Mouse (Mus musculus) thymus, adult 2 months (tissue): ENCODE results near the gene Iqsec2. TPM values are rescaled to one million over a fixed set of nuclear protein-coding genes. Genes with fewer than 3 reads are reported as not detected.
"Not testable (repeated sequence)": the region's sequence is repeated elsewhere in the genome, so short reads cannot be mapped to it uniquely, and the experiment has no call there.

ENCODE experiments used
- DNase-seq: peaks from one replicate; pipeline ENCODE4 v3.0.0; 2021
- H3K27ac ChIP-seq: fragments of 200-500 bp; 2 replicates; pipeline ENCODE4 v1.5.1; 2012; ENCODE audit warnings: low read length, control low read depth; ENCODE audit not compliant: control insufficient read depth, insufficient read depth
- H3K27me3 ChIP-seq: fragments of 200-500 bp; 2 replicates; pipeline ENCODE4 v1.6.1; 2012; ENCODE audit warnings: mild to moderate bottlenecking, low read length, moderate library complexity, mixed read lengths; ENCODE audit not compliant: control insufficient read depth, insufficient read depth
- H3K36me3 ChIP-seq: fragments of 200-500 bp; 2 replicates; pipeline ENCODE4 v1.6.1; 2012; ENCODE audit warnings: mild to moderate bottlenecking, low read length, moderate library complexity; ENCODE audit not compliant: control insufficient read depth, insufficient read depth
- H3K4me1 ChIP-seq: fragments of 200-500 bp; replicated peaks from 2 replicates; pipeline ENCODE4 v1.6.1; 2012; ENCODE audit warnings: low read length; ENCODE audit not compliant: control insufficient read depth, insufficient read depth
- H3K4me3 ChIP-seq: fragments of 200-500 bp; 2 replicates; pipeline ENCODE4 v1.5.1; 2012; ENCODE audit warnings: mild to moderate bottlenecking, low read length, control low read depth, moderate library complexity; ENCODE audit not compliant: control insufficient read depth, insufficient read depth
- CTCF ChIP-seq: fragments of 200-500 bp; IDR thresholded peaks from 2 replicates; pipeline ENCODE4 v1.5.1; 2012; ENCODE audit warnings: mild to moderate bottlenecking, control low read depth, low read length, moderate library complexity, borderline replicate concordance; ENCODE audit not compliant: control insufficient read depth, poor library complexity, insufficient read depth; ENCODE audit errors: extremely low read depth
- POLR2A ChIP-seq: fragments of 200-500 bp; IDR thresholded peaks from 2 replicates; pipeline ENCODE4 v1.6.1; 2012; ENCODE audit warnings: mild to moderate bottlenecking, low read length, control low read depth, moderate library complexity; ENCODE audit not compliant: control insufficient read depth, poor library complexity, insufficient read depth; ENCODE audit errors: extremely low read depth
- WGBS: fragments of 180-500 bp; shearing (Covaris S2); methylation state at CpG from one replicate; pipeline ENCODE4 v1.1.7; 2018; 5-methylcytosine and 5-hydroxymethylcytosine counted together
- polyA plus RNA-seq: library from polyadenylated mRNA; depleted of rRNA; stranded (reverse); fragments of >200 nt; gene quantifications from 2 replicates; pipeline ENCODE4 v1.2.3, GENCODE M21; 2012

Iqsec2 gene
- polyA plus RNA-seq, 1 experiment, result 9.7 TPM

GRCm38 (mm10) chrX:152221721-152222120 lies 77.7 kb downstream of the Iqsec2 start:
- Histone ChIP-seq H3K4me1 (no peaks in the 10 kb centered on the region), H3K4me3 (no peak overlapping the region), H3K27me3 (no peaks in the 10 kb centered on the region), H3K36me3 (no peaks in the 10 kb centered on the region), H3K27ac (no peak overlapping the region)
- WGBS, result 93% methylated on average over 4 of the region's 4 CpGs
- TF ChIP-seq CTCF (no peak), POLR2A (no peak)
- no peak for DNase-seq

GRCm38 (mm10) chrX:152222226-152222625 lies 78.2 kb downstream of the Iqsec2 start:
- TF ChIP-seq POLR2A, result no peak
- TF ChIP-seq CTCF, result no peak
- no peaks in the 10 kb centered on the region for H3K27me3 ChIP-seq
- no peaks in the 10 kb centered on the region for H3K36me3 ChIP-seq
- DNase-seq, result no peak
- no peaks in the 10 kb centered on the region for H3K4me1 ChIP-seq
- no peak overlapping the region for H3K27ac ChIP-seq
- H3K4me3 ChIP-seq, result no peak overlapping the region
- 91% methylated on average over 9 of the region's 9 CpGs for WGBS

- DNase-seq, result no peak
- H3K27ac ChIP-seq, result no peak overlapping the region
- no peaks in the 10 kb centered on the region for H3K36me3 ChIP-seq
- WGBS, result 75% methylated on average over 6 of the region's 6 CpGs
- H3K27me3 ChIP-seq, result no peaks in the 10 kb centered on the region
- H3K4me3 ChIP-seq, result no peak overlapping the region
- H3K4me1 ChIP-seq, result no peaks in the 10 kb centered on the region
- TF ChIP-seq POLR2A (no peak), CTCF (no peak)
Measured at GRCm38 (mm10) chrX:152223313-152223712, 79.2 kb downstream of the Iqsec2 start.

GRCm38 (mm10) chrX:152224280-152224679 lies 80.2 kb downstream of the Iqsec2 start:
- Histone ChIP-seq H3K4me3 (no peak overlapping the region), H3K4me1 (no peaks in the 10 kb centered on the region), H3K36me3 (no peaks in the 10 kb centered on the region), H3K27ac (no peak overlapping the region), H3K27me3 (no peaks in the 10 kb centered on the region)
- DNase-seq, result no peak
- WGBS, result 69% methylated on average over 5 of the region's 5 CpGs
- TF ChIP-seq CTCF (no peak), POLR2A (no peak)

GRCm38 (mm10) chrX:152232781-152233763 lies 89.0 kb downstream of the Iqsec2 start, which contains the start of gene Kdm5c:
Kdm5c (plus strand) TSS chrX:152233020.
- DNase-seq, result peak; percentile 84
- H3K27ac ChIP-seq, result peak within 1 kb of the TSS; percentile 63; the same call in 1 of the 2 replicates
- peaks cover 2% of the 10 kb centered on the region; the same call in 1 of the 2 replicates for H3K4me1 ChIP-seq
- no peaks in the 10 kb centered on the region for H3K27me3 ChIP-seq
- no peaks in the 10 kb centered on the region for H3K36me3 ChIP-seq
- WGBS, result under 1% methylated on average over 68 of the region's 69 CpGs
- TF ChIP-seq POLR2A (no peak), CTCF (no peak)
- peak within 1 kb of the TSS; percentile 99 for H3K4me3 ChIP-seq

- WGBS, result 6% methylated on average over 3 of the region's 3 CpGs
- H3K27me3 ChIP-seq, result no peaks in the 10 kb centered on the region
- H3K36me3 ChIP-seq, result peaks cover 7% of the 10 kb centered on the region
- no peak overlapping the region for H3K4me3 ChIP-seq
- DNase-seq, result no peak
- H3K27ac ChIP-seq, result no peak overlapping the region
- TF ChIP-seq POLR2A, result no peak
- TF ChIP-seq CTCF, result no peak
- H3K4me1 ChIP-seq, result peaks cover 2% of the 10 kb centered on the region; the same call in 1 of the 2 replicates
Measured at GRCm38 (mm10) chrX:152234125-152234524, 90.1 kb downstream of the Iqsec2 start.

- no peak for DNase-seq
- peaks cover 2% of the 10 kb centered on the region; the same call in 1 of the 2 replicates for H3K4me1 ChIP-seq
- no peak for TF ChIP-seq CTCF
- no peak for TF ChIP-seq POLR2A
- 60% methylated on average over 2 of the region's 2 CpGs for WGBS
- H3K27me3 ChIP-seq, result no peaks in the 10 kb centered on the region
- peaks cover 18% of the 10 kb centered on the region for H3K36me3 ChIP-seq
- no peak overlapping the region for H3K4me3 ChIP-seq
- H3K27ac ChIP-seq, result no peak overlapping the region
Measured at GRCm38 (mm10) chrX:152235758-152236157, 91.7 kb downstream of the Iqsec2 start.

- H3K27me3 ChIP-seq, H3K4me1 ChIP-seq, H3K27ac ChIP-seq, H3K4me3 ChIP-seq, DNase-seq: not testable (repeated sequence)
- WGBS, result 87% methylated on average over 6 of the region's 6 CpGs
- H3K36me3 ChIP-seq, result peaks cover 68% of the 10 kb centered on the region
Measured at GRCm38 (mm10) chrX:152243140-152243539, 99.1 kb downstream of the Iqsec2 start.
